Mouse (Mus musculus) heart, postnatal 0 days (tissue): Measurements from ENCODE around the gene Mrnip. TPM values are rescaled to one million over a fixed set of nuclear protein-coding genes. Genes with fewer than 3 reads are reported as not detected.
A peak's percentile ranks its signal among the peaks of the same experiment; 100 is the strongest.

Source experiments
- ATAC-seq: fragments of 200-750 bp; cut with Nextera tagmentation; 2 replicates; pipeline ENCODE4 v1.8.0; 2017; ENCODE audit warnings: low read depth, moderate number of reproducible peaks, moderate library complexity; ENCODE audit not compliant: insufficient read depth
- DNase-seq: peaks from one replicate; pipeline ENCODE4 v3.0.0-alpha.2; 2016; ENCODE audit warnings: low spot score
- H3K27ac ChIP-seq: fragments of 300-500 bp; sonication (generic); 2 replicates; pipeline ENCODE4 v1.5.1; 2014; ENCODE audit warnings: low read depth, mild to moderate bottlenecking
- H3K27me3 ChIP-seq: fragments of 300-500 bp; sonication (generic); 2 replicates; pipeline ENCODE4 v1.6.1; 2014; ENCODE audit warnings: low read length, mixed read lengths; ENCODE audit not compliant: control insufficient read depth, insufficient read depth
- H3K36me3 ChIP-seq: fragments of 300-500 bp; sonication (generic); replicated peaks from 2 replicates; pipeline ENCODE4 v1.6.1; 2014; ENCODE audit warnings: low read length, mixed read lengths; ENCODE audit not compliant: control insufficient read depth, insufficient read depth
- H3K4me1 ChIP-seq: fragments of 300-500 bp; sonication (generic); 2 replicates; pipeline ENCODE4 v1.6.1; 2014; ENCODE audit warnings: antibody characterized with exemption; ENCODE audit not compliant: control insufficient read depth, insufficient read depth
- H3K4me2 ChIP-seq: fragments of 300-500 bp; sonication (generic); 2 replicates; pipeline ENCODE4 v1.6.1; 2014; ENCODE audit warnings: low read depth, mild to moderate bottlenecking, low read length, moderate library complexity
- H3K4me3 ChIP-seq: fragments of 300-500 bp; sonication (generic); 2 replicates; pipeline ENCODE4 v1.5.1; 2014; ENCODE audit warnings: low read depth, low read length
- H3K9ac ChIP-seq: fragments of 300-500 bp; sonication (generic); replicated peaks from 2 replicates; pipeline ENCODE4 v1.6.1; 2014; ENCODE audit warnings: low read depth, low read length, mixed read lengths
- H3K9me3 ChIP-seq: fragments of 300-500 bp; sonication (generic); replicated peaks from 2 replicates; pipeline ENCODE4 v1.6.1; 2016; ENCODE audit warnings: low read length; ENCODE audit not compliant: control insufficient read depth
- CTCF ChIP-seq: IDR thresholded peaks from 2 replicates; pipeline ENCODE4 v1.5.1; 2016; ENCODE audit warnings: antibody characterized with exemption, control low read depth, low read depth
- EP300 ChIP-seq: IDR thresholded peaks from 2 replicates; pipeline ENCODE4 v1.6.1; 2016; ENCODE audit warnings: antibody characterized with exemption, low read depth
- WGBS: fragments of 180-500 bp; shearing (Covaris S2); extraction: QIAGEN DNeasy Blood & Tissue Kit; methylation state at CpG from one replicate; pipeline ENCODE4 v1.1.7; 2014; 5-methylcytosine and 5-hydroxymethylcytosine counted together
- polyA plus RNA-seq: library from polyadenylated mRNA; unstranded; fragments of >200 nt; fragmentation: Nextera tagmentation; extraction: Ambion mirVana; gene quantifications from 2 replicates; pipeline ENCODE4 v1.2.1, GENCODE M21; 2015
- total RNA-seq: library from RNA; depleted of rRNA; stranded (reverse); fragments of >200 nt; gene quantifications from 2 replicates; pipeline ENCODE4 v1.2.3, GENCODE M21; 2014; ENCODE audit warnings: low replicate concordance

Mrnip gene
- total and polyA plus RNA-seq, 2 experiments from 2014 or later = 7.9 to 18.6 TPM

GRCm38 (mm10) chr11:50134136-50134859 is 39.9 kb upstream of the Mrnip start:
- TF ChIP-seq CTCF (no peak), EP300 (no peak)
- no peak overlapping the region for H3K9ac ChIP-seq
- H3K4me1 ChIP-seq = 0 out of 2 replicates have a peak, but pooled peaks cover 4% of the 10 kb centered on the region
- H3K9me3 ChIP-seq = no peaks in the 10 kb centered on the region
- no peak for ATAC-seq
- WGBS = 55% methylated on average over 10 of the region's 10 CpGs
- H3K4me2 ChIP-seq = no peak overlapping the region
- no peaks in the 10 kb centered on the region for H3K27me3 ChIP-seq
- no peak overlapping the region for H3K4me3 ChIP-seq
- peaks cover 36% of the 10 kb centered on the region for H3K36me3 ChIP-seq
- peak overlapping the region; percentile 14; the same call in 1 of the 2 replicates for H3K27ac ChIP-seq
- no peak for DNase-seq

GRCm38 (mm10) chr11:50138206-50138822 is 35.9 kb upstream of the Mrnip start:
- H3K9me3 ChIP-seq = no peaks in the 10 kb centered on the region
- TF ChIP-seq EP300 (no peak), CTCF (no peak)
- 0 out of 2 replicates have a peak, but pooled peaks cover 4% of the 10 kb centered on the region for H3K4me1 ChIP-seq
- no peak for ATAC-seq
- H3K4me2 ChIP-seq = no peak overlapping the region
- no peak overlapping the region for H3K4me3 ChIP-seq
- no peak overlapping the region for H3K9ac ChIP-seq
- H3K27me3 ChIP-seq = no peaks in the 10 kb centered on the region
- peaks cover 76% of the 10 kb centered on the region for H3K36me3 ChIP-seq
- WGBS = 58% methylated on average over 10 of the region's 10 CpGs
- no peak for DNase-seq
- H3K27ac ChIP-seq = no peak overlapping the region

GRCm38 (mm10) chr11:50139571-50139970 is 34.7 kb upstream of the Mrnip start:
- H3K4me2 ChIP-seq = no peak overlapping the region
- H3K36me3 ChIP-seq = peaks cover 84% of the 10 kb centered on the region
- ATAC-seq (no peak), DNase-seq (no peak)
- 78% methylated on average over 7 of the region's 7 CpGs for WGBS
- no peak overlapping the region for H3K27ac ChIP-seq
- H3K4me1 ChIP-seq = 0 out of 2 replicates have a peak, but pooled peaks cover under 1% of the 10 kb centered on the region
- no peak overlapping the region for H3K4me3 ChIP-seq
- H3K27me3 ChIP-seq = no peaks in the 10 kb centered on the region
- H3K9me3 ChIP-seq = no peaks in the 10 kb centered on the region
- TF ChIP-seq CTCF (no peak), EP300 (no peak)
- H3K9ac ChIP-seq = no peak overlapping the region; the same call in 1 of the 2 replicates

GRCm38 (mm10) chr11:50145529-50145928 is 28.7 kb upstream of the Mrnip start:
- TF ChIP-seq CTCF (no peak), EP300 (no peak)
- WGBS = 89% methylated on average over 3 of the region's 3 CpGs
- no peak for ATAC-seq
- Histone ChIP-seq H3K9ac (no peak overlapping the region), H3K9me3 (no peaks in the 10 kb centered on the region), H3K4me3 (no peak overlapping the region), H3K27me3 (no peaks in the 10 kb centered on the region), H3K27ac (no peak overlapping the region), H3K36me3 (peaks cover 83% of the 10 kb centered on the region), H3K4me1 (peaks cover 14% of the 10 kb centered on the region), H3K4me2 (no peak overlapping the region)
- no peak for DNase-seq

- no peak overlapping the region for H3K4me3 ChIP-seq
- H3K9me3 ChIP-seq = no peaks in the 10 kb centered on the region
- no peak overlapping the region for H3K4me2 ChIP-seq
- H3K9ac ChIP-seq = no peak overlapping the region
- H3K4me1 ChIP-seq = peaks cover 14% of the 10 kb centered on the region
- DNase-seq = no peak
- ATAC-seq = no peak
- peaks cover 83% of the 10 kb centered on the region for H3K36me3 ChIP-seq
- no peak overlapping the region for H3K27ac ChIP-seq
- 91% methylated on average over 13 of the region's 13 CpGs for WGBS
- no peak for TF ChIP-seq CTCF
- TF ChIP-seq EP300 = no peak
- H3K27me3 ChIP-seq = no peaks in the 10 kb centered on the region
Observed at GRCm38 (mm10) chr11:50146121-50146520, 28.1 kb upstream of the Mrnip start.
